Mouse (Mus musculus): ENCODE data around the gene Tubb5.

DNA sequence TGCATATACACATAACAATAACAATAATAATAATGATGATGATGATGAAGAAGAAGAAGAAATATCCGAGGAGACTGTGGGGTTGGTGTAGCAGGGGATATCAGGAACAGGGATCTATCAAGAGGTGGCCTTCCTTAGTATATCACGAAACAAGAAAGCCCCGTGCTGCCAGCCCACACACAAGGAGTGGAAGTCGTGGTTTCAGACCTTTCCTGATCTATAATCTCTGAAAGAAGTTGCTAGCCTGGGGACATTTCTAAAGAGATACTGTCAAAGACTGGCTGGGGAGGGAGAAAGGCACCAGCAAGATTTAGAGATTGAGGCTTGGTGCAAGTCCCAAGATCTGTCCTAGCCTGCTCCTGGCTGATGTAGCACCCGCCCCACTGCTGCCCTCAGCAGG lies 41.3 kb downstream of the Tubb5 start:
- TF ChIP-seq CTCF (IDR thresholded peaks at IDR 0.05; ENCODE audit: borderline replicate concordance, insufficient read depth, low read depth, low read length) (no peak), POLR2A (IDR thresholded peaks at IDR 0.05; ENCODE audit: borderline replicate concordance, insufficient read depth, low read length) (no peak)
